Mouse (Mus musculus) limb, embryonic 14.5 days (tissue): ENCODE results near the gene Pxn. TPM values are rescaled to one million over a fixed set of nuclear protein-coding genes. Genes with fewer than 3 reads are reported as not detected.
A peak's percentile ranks its signal among the peaks of the same experiment; 100 is the strongest.

Experiments used
- ATAC-seq: fragments of 200-750 bp; cut with Nextera tagmentation; 2 replicates; pipeline ENCODE4 v1.8.0; 2017; ENCODE audit warnings: low read depth, moderate number of reproducible peaks, moderate TSS enrichment; ENCODE audit not compliant: low FRiP score
- DNase-seq: peaks from one replicate; pipeline ENCODE4 v3.0.0-alpha.2; 2015; ENCODE audit warnings: low spot score
- H3K27ac ChIP-seq: fragments of 300-500 bp; sonication (generic); replicated peaks from 2 replicates; pipeline ENCODE4 v1.5.1; 2014; ENCODE audit warnings: low read depth, mild to moderate bottlenecking, low read length, moderate library complexity, mixed read lengths
- H3K27me3 ChIP-seq: fragments of 300-500 bp; sonication (generic); 2 replicates; pipeline ENCODE4 v1.6.1; 2014; ENCODE audit warnings: low read length, mixed read lengths; ENCODE audit not compliant: control insufficient read depth, insufficient read depth
- H3K36me3 ChIP-seq: fragments of 300-500 bp; sonication (generic); 2 replicates; pipeline ENCODE4 v1.6.1; 2014; ENCODE audit warnings: mild to moderate bottlenecking, low read length, moderate library complexity, mixed read lengths; ENCODE audit not compliant: control insufficient read depth, insufficient read depth
- H3K4me1 ChIP-seq: fragments of 300-500 bp; sonication (generic); 2 replicates; pipeline ENCODE4 v1.6.1; 2014; ENCODE audit warnings: antibody characterized with exemption, low read length, mixed read lengths; ENCODE audit not compliant: control insufficient read depth, insufficient read depth
- H3K4me2 ChIP-seq: fragments of 300-500 bp; sonication (generic); replicated peaks from 2 replicates; pipeline ENCODE4 v1.6.1; 2014; ENCODE audit warnings: low read depth, mild to moderate bottlenecking, low read length, moderate library complexity; ENCODE audit not compliant: severe bottlenecking
- H3K4me3 ChIP-seq: fragments of 300-500 bp; sonication (generic); replicated peaks from 2 replicates; pipeline ENCODE4 v1.5.1; 2014; ENCODE audit warnings: low read length
- H3K9ac ChIP-seq: fragments of 300-500 bp; sonication (generic); 2 replicates; pipeline ENCODE4 v1.6.1; 2014; ENCODE audit warnings: mild to moderate bottlenecking, low read depth, low read length, moderate library complexity; ENCODE audit not compliant: severe bottlenecking
- H3K9me3 ChIP-seq: fragments of 300-500 bp; sonication (generic); 2 replicates; pipeline ENCODE4 v1.6.1; 2016; ENCODE audit warnings: low read length; ENCODE audit not compliant: control insufficient read depth
- POLR2A ChIP-seq: fragments of 200-500 bp; IDR thresholded peaks from 2 replicates; pipeline ENCODE4 v1.8.0; 2012; ENCODE audit warnings: inconsistent platforms, mild to moderate bottlenecking, moderate library complexity, borderline replicate concordance; ENCODE audit not compliant: insufficient read depth, insufficient read length; ENCODE audit errors: extremely low read depth
- WGBS: fragments of 180-500 bp; shearing (Covaris S2); extraction: QIAGEN DNeasy Blood & Tissue Kit; methylation state at CpG from one replicate; pipeline ENCODE4 v1.1.7; 2014; 5-methylcytosine and 5-hydroxymethylcytosine counted together
- polyA plus RNA-seq, 2 experiments: library from polyadenylated mRNA; depleted of rRNA in 1 of 2; stranded (reverse) in 1 of 2; unstranded in 1 of 2; fragments of >200 nt; fragmentation: Nextera tagmentation in 1 of 2; extraction: Ambion mirVana in 1 of 2; gene quantifications; 2 replicates each; pipeline versions ENCODE4 v1.2.1 to v1.2.3; 2012 to 2014

Gene Pxn
- polyA plus RNA-seq, 2 experiments: 25.0 to 119 TPM

GRCm38 (mm10) chr5:115512375-115512774, 5.9 kb downstream of the Pxn start:
- no peak overlapping the region for H3K4me2 ChIP-seq
- 90% methylated on average over 7 of the region's 7 CpGs for WGBS
- no peak overlapping the region for H3K4me3 ChIP-seq
- ATAC-seq (no peak), DNase-seq (no peak)
- peaks cover 19% of the 10 kb centered on the region for H3K36me3 ChIP-seq
- H3K27ac ChIP-seq: no peak overlapping the region
- no peaks in the 10 kb centered on the region for H3K9me3 ChIP-seq
- no peaks in the 10 kb centered on the region for H3K27me3 ChIP-seq
- H3K9ac ChIP-seq: no peak overlapping the region
- no peak for TF ChIP-seq POLR2A
- H3K4me1 ChIP-seq: peaks cover 53% of the 10 kb centered on the region

GRCm38 (mm10) chr5:115513246-115513645, 6.8 kb downstream of the Pxn start:
- H3K4me2 ChIP-seq: no peak overlapping the region
- H3K4me1 ChIP-seq: peaks cover 45% of the 10 kb centered on the region
- DNase-seq (no peak), ATAC-seq (no peak)
- no peaks in the 10 kb centered on the region for H3K9me3 ChIP-seq
- H3K27me3 ChIP-seq: no peaks in the 10 kb centered on the region
- no peak overlapping the region for H3K9ac ChIP-seq
- 97% methylated on average over 14 of the region's 14 CpGs for WGBS
- H3K4me3 ChIP-seq: no peak overlapping the region
- peaks cover 19% of the 10 kb centered on the region for H3K36me3 ChIP-seq
- no peak overlapping the region for H3K27ac ChIP-seq
- TF ChIP-seq POLR2A: no peak

- no peaks in the 10 kb centered on the region for H3K9me3 ChIP-seq
- peaks cover 19% of the 10 kb centered on the region for H3K36me3 ChIP-seq
- ATAC-seq (no peak), DNase-seq (no peak)
- 0 out of 2 replicates have a peak overlapping the region, but pooled peaks have one; percentile 2 for H3K27ac ChIP-seq
- no peak overlapping the region for H3K4me3 ChIP-seq
- no peaks in the 10 kb centered on the region for H3K27me3 ChIP-seq
- WGBS: 95% methylated on average over 16 of the region's 16 CpGs
- no peak overlapping the region for H3K4me2 ChIP-seq
- TF ChIP-seq POLR2A: no peak
- H3K4me1 ChIP-seq: peaks cover 41% of the 10 kb centered on the region
- H3K9ac ChIP-seq: no peak overlapping the region
Measured at GRCm38 (mm10) chr5:115513721-115514120, 7.2 kb downstream of the Pxn start.

- no peaks in the 10 kb centered on the region for H3K27me3 ChIP-seq
- 59% methylated on average over 6 of the region's 6 CpGs for WGBS
- H3K9ac ChIP-seq: no peak overlapping the region
- H3K4me2 ChIP-seq: peak overlapping the region; percentile 44
- H3K4me1 ChIP-seq: peaks cover 34% of the 10 kb centered on the region
- peak overlapping the region; percentile 92 for H3K27ac ChIP-seq
- H3K36me3 ChIP-seq: peaks cover 19% of the 10 kb centered on the region
- no peak overlapping the region for H3K4me3 ChIP-seq
- TF ChIP-seq POLR2A: no peak
- ATAC-seq (no peak), DNase-seq (no peak)
- no peaks in the 10 kb centered on the region for H3K9me3 ChIP-seq
Measured at GRCm38 (mm10) chr5:115514346-115514745, 7.9 kb downstream of the Pxn start.

DNA sequence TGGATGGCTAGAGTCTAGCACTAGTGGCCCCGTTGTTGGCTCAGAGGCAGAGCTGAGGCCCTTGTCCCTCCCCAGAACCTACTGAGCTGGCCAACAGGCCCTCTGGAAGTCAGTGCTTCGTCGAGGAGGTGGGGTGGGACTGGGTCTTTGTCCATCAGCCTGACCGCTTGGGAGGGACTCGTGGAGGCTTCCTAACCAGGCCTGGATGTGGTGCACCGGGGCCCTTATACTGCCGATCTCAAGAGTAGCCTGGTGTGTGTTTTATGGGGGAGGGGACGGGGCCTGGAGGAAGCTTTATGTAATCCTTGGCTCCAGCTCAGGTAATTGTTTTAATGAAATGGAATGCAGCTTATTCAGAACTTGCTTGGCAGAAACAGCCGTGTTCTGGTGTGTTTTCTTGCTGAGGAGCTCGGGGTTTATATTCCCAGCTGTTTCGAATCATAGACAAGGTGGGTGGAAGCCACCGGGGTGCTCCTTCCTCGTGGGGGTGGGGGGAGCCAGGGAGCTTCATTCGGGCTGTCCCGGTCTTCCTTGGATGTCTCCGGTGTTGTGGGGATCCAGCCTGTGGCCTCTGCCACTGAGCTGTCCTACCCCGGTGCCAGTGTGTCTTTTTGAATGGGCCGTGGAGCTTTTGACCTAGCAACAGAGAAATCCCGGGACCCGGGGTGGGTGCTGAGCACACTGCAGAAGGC, 8.6 kb downstream of the Pxn start:
- Histone ChIP-seq H3K4me2 (peak overlapping the region; percentile 44), H3K4me3 (peak overlapping the region; percentile 11), H3K27ac (peak overlapping the region; percentile 92), H3K36me3 (peaks cover 19% of the 10 kb centered on the region), H3K27me3 (no peaks in the 10 kb centered on the region), H3K9ac (no peak overlapping the region), H3K9me3 (no peaks in the 10 kb centered on the region), H3K4me1 (peaks cover 27% of the 10 kb centered on the region)
- DNase-seq (peak; percentile 93), ATAC-seq (peak; percentile 84)
- 18% methylated on average over 20 of the region's 20 CpGs for WGBS
- TF ChIP-seq POLR2A: no peak
